Mouse (Mus musculus): ENCODE data around the gene Zfp981. TPM values are rescaled to one million over a fixed set of nuclear protein-coding genes. Genes with fewer than 3 reads are reported as not detected.
A peak's percentile ranks its signal among the peaks of the same experiment; 100 is the strongest.
"Not testable (repeated sequence)": the region's sequence is repeated elsewhere in the genome, so short reads cannot be mapped to it uniquely, and the experiment has no call there.

Gene Zfp981
- polyA plus RNA-seq, 1 experiment = 0.06 TPM

DNA sequence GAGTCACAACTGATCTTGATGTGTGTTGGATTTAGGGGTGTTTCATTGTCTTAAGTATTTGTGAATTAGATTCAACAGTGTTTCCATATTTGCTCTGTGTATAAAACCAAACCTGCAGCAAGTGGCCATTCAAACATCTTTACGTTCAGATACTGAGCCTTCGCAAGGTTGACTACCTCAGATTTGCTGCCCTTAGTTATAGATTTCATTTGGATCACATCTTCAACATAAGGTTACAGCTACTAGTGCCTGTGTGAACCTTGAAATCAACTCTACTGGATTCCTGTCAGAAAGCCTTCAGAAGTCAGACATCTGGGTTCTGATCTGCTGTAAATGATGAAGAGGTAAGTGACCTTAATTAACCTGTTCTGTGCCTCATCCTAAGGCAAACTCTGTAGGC is 25.6 kb upstream of the Zfp981 start:
- not testable (repeated sequence) for H3K4me2 ChIP-seq (ENCODE audit: low read depth); H3K27me3 ChIP-seq (ENCODE audit: control insufficient read depth, insufficient read depth, insufficient read length); H3K79me2 ChIP-seq (ENCODE audit: control insufficient read depth, insufficient read depth); H3K4me3 ChIP-seq; H3K36me3 ChIP-seq (ENCODE audit: control insufficient read depth, insufficient read depth); H3ac ChIP-seq (ENCODE audit: control insufficient read depth, insufficient read length)

GRCm38 (mm10) chr4:146476959-146477358 is 24.9 kb upstream of the Zfp981 start:
- 0 out of 2 replicates have a peak, but pooled peaks have one; percentile 6 for TF ChIP-seq CEBPB (IDR thresholded peaks at IDR 0.05; ENCODE audit: insufficient read depth, poor library complexity, severe bottlenecking)
- H3K36me3 ChIP-seq (ENCODE audit: control insufficient read depth, insufficient read depth); H3ac ChIP-seq (ENCODE audit: control insufficient read depth, insufficient read length); H3K4me3 ChIP-seq; H3K4me2 ChIP-seq (ENCODE audit: low read depth); H3K79me2 ChIP-seq (ENCODE audit: control insufficient read depth, insufficient read depth); H3K27me3 ChIP-seq (ENCODE audit: control insufficient read depth, insufficient read depth, insufficient read length): not testable (repeated sequence)

DNA sequence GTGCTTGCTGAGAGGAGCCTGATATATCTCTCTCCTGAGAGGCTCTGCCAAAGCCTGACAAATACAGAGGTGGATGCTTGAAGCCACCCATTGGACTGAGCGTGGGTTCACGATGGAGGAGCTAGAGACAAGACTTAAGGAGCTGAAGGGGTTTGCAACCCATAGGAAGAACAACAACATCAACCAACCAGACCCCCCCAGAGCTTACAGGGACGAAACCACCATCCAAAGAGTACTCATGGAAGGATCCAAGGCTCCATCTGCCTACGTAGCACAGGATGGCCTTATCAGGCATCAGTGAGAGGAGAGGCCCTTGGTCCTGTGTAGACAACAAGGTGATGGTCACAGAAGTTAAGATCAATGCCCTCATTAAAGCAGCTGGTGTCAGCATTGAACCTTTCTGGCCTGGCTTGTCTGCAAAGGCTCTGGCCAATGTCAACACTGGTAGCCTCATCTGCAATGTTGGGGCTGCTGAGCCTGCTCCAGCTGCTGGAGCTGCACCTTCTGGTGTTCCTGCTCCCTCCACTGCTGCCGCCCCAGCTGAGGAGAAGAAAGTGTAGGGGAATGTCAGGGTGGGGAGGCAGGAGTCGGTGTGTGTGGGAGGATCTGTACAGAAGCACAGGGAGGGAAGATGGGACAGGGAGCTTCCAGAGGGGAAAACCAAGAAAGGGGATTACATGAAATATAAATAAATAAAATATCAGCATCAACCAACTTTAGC is 21.3 kb upstream of the Zfp981 start:
- not testable (repeated sequence) for H3K36me3 ChIP-seq (ENCODE audit: control insufficient read depth, insufficient read depth); H3K27me3 ChIP-seq (ENCODE audit: control insufficient read depth, insufficient read depth, insufficient read length); H3ac ChIP-seq (ENCODE audit: control insufficient read depth, insufficient read length); H3K79me2 ChIP-seq (ENCODE audit: control insufficient read depth, insufficient read depth); H3K4me2 ChIP-seq (ENCODE audit: low read depth); H3K4me3 ChIP-seq

GRCm38 (mm10) chr4:146482546-146482945 is 19.3 kb upstream of the Zfp981 start:
- H3K4me3 ChIP-seq = not testable (repeated sequence)

DNA sequence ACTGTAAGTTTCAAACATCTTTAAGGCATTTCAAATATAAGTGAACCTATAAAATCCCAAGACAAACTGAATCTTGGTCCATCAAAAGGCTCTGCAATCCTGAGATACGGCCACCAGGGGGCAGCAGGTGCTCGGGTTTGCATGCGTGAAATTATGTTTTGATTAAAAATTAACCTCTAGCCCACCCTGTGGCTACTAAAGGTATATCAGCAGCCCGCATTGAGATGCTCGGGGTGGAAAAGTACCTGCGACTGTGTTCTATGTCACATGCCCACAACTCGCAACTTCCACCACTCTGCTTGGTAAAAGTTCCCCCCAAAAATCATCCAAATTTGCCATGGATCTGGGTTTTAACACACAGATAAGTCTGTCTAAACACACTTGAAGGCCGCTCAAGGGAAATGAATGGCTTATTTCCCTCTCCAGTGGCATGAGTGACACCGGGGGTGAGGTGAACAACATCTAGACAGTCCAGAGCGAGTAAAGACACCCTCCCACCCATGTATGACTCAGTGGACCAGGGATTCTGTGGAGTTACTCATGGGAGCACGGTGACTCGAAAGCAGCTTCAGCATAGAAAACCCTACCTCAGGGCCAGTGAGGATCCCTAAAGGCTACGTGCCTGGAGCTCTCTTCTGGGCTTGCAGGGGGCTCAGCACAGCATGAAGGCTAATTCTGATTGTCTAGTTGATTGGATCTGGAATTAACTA is 18.1 kb upstream of the Zfp981 start:
- not testable (repeated sequence) for H3K27me3 ChIP-seq (ENCODE audit: control insufficient read depth, insufficient read depth, insufficient read length); H3ac ChIP-seq (ENCODE audit: control insufficient read depth, insufficient read length); H3K79me2 ChIP-seq (ENCODE audit: control insufficient read depth, insufficient read depth); H3K4me2 ChIP-seq (ENCODE audit: low read depth); H3K4me3 ChIP-seq; H3K36me3 ChIP-seq (ENCODE audit: control insufficient read depth, insufficient read depth)

More at GRCm38 (mm10) chr4:146482546-146482945, 19.3 kb upstream of the Zfp981 start:
- not testable (repeated sequence) for H3K4me2 ChIP-seq (ENCODE audit: low read depth); H3K36me3 ChIP-seq (ENCODE audit: control insufficient read depth, insufficient read depth); H3K79me2 ChIP-seq (ENCODE audit: control insufficient read depth, insufficient read depth); H3ac ChIP-seq (ENCODE audit: control insufficient read depth, insufficient read length); H3K27me3 ChIP-seq (ENCODE audit: control insufficient read depth, insufficient read depth, insufficient read length)

DNA sequence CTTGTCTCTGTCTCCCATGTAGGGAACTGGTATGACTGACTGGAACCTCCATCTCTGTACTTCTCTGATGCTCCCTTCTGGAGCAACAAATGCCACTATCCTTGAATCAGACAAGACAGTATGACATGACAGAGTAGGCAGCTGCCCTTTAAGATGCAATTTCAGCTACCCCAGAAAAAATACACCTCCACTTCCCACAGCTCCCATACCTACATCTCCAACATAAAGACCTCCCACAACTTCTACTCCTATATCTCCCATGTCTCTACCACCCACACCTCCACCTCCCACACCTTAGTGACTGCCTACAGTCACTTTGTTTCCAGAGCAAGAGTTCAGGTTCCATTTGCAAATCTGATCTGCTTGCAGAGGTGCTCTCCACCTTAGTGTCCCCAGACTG is 17.2 kb upstream of the Zfp981 start:
- H3K4me2 ChIP-seq (ENCODE audit: low read depth); H3K4me3 ChIP-seq; H3K79me2 ChIP-seq (ENCODE audit: control insufficient read depth, insufficient read depth); H3ac ChIP-seq (ENCODE audit: control insufficient read depth, insufficient read length); H3K36me3 ChIP-seq (ENCODE audit: control insufficient read depth, insufficient read depth); H3K27me3 ChIP-seq (ENCODE audit: control insufficient read depth, insufficient read depth, insufficient read length): not testable (repeated sequence)

- H3K79me2 ChIP-seq (ENCODE audit: control insufficient read depth, insufficient read depth); H3K27me3 ChIP-seq (ENCODE audit: control insufficient read depth, insufficient read depth, insufficient read length); H3K4me3 ChIP-seq; H3K36me3 ChIP-seq (ENCODE audit: control insufficient read depth, insufficient read depth); H3K4me2 ChIP-seq (ENCODE audit: low read depth); H3ac ChIP-seq (ENCODE audit: control insufficient read depth, insufficient read length): not testable (repeated sequence)
Measured at GRCm38 (mm10) chr4:146485183-146485939, 16.5 kb upstream of the Zfp981 start.

DNA sequence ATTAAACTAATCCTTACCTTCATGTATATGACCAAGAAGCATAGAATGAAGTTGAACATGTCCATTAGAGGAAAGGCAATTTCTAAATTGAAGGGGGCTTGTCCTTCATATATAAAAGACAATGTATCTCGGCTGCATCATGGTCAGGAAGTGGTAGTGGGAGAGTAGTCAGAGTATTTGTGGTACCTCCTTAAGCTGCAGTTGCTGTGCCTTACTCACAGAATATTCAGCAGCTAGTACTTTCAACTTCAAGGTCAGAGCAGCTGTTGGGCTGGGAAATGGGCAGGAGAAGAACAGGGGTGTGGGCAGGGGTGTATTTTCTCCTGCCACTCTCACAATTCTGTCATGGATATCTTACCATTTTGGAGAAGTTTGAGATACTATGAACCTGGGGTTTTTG is 15.1 kb upstream of the Zfp981 start:
- H3K27me3 ChIP-seq (ENCODE audit: control insufficient read depth, insufficient read depth, insufficient read length); H3K4me2 ChIP-seq (ENCODE audit: low read depth); H3K4me3 ChIP-seq; H3K36me3 ChIP-seq (ENCODE audit: control insufficient read depth, insufficient read depth); H3ac ChIP-seq (ENCODE audit: control insufficient read depth, insufficient read length); H3K79me2 ChIP-seq (ENCODE audit: control insufficient read depth, insufficient read depth): not testable (repeated sequence)

- H3K79me2 ChIP-seq (ENCODE audit: control insufficient read depth, insufficient read depth); H3ac ChIP-seq (ENCODE audit: control insufficient read depth, insufficient read length); H3K4me2 ChIP-seq (ENCODE audit: low read depth); H3K36me3 ChIP-seq (ENCODE audit: control insufficient read depth, insufficient read depth); H3K27me3 ChIP-seq (ENCODE audit: control insufficient read depth, insufficient read depth, insufficient read length); H3K4me3 ChIP-seq: not testable (repeated sequence)
Measured at GRCm38 (mm10) chr4:146489196-146489595, 12.6 kb upstream of the Zfp981 start.

DNA sequence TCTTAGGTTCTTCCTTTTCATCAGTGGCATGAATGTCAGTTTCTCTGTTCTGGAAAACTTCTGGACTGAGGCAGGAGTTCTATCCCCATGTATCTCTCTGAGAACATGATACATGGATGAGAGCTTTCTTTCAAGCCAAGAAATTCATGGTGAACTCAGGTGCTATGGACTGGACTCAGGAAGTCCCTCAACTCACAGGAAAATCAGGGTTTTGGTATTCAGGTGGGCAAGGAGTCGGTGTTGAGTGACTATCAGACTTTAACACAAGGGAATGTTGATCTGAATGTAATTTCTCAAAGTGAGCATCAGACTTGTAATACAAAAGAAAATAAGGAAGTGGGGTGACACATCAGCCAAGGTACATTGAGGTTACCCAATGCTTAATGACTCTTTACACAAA is 9.8 kb upstream of the Zfp981 start:
- not testable (repeated sequence) for H3K4me3 ChIP-seq; H3ac ChIP-seq (ENCODE audit: control insufficient read depth, insufficient read length); H3K79me2 ChIP-seq (ENCODE audit: control insufficient read depth, insufficient read depth); H3K36me3 ChIP-seq (ENCODE audit: control insufficient read depth, insufficient read depth); H3K4me2 ChIP-seq (ENCODE audit: low read depth); H3K27me3 ChIP-seq (ENCODE audit: control insufficient read depth, insufficient read depth, insufficient read length)
